Mouse (Mus musculus): ENCODE measurements around the gene Scamp3. TPM values are rescaled to one million over a fixed set of nuclear protein-coding genes. Genes with fewer than 3 reads are reported as not detected.
"Not testable (repeated sequence)": the region's sequence is repeated elsewhere in the genome, so short reads cannot be mapped to it uniquely, and the experiment has no call there.

Gene Scamp3
- total RNA-seq (2021) = 10 to 100 TPM; 85.3 to 89.7 TPM

- intact Hi-C loops (cut with DNase I) = loop anchor here (10.0 kb wide), 1 partner anchor 243 kb away; no protein-coding TSS in a partner anchor
- DNase-seq = peak; percentile 86
These were observed at the start of gene Scamp3 for GRCm38 (mm10) chr3:89177242-89178106. Gene Scamp3 (plus strand): TSS chr3:89177473.

GRCm38 (mm10) chr3:89129908-89130307 lies 47.4 kb upstream of the Scamp3 start:
- intact Hi-C loops (cut with DNase I) = no loop called here
- DNase-seq = no peak

GRCm38 (mm10) chr3:89131816-89132215 lies 45.5 kb upstream of the Scamp3 start:
- intact Hi-C loops (cut with DNase I) = no loop called here
- DNase-seq = peak; percentile 17

- intact Hi-C loops (cut with DNase I) = no loop called here
- peak; percentile 34 for DNase-seq
These were observed 44.8 kb upstream of the Scamp3 start for GRCm38 (mm10) chr3:89132285-89133062.

GRCm38 (mm10) chr3:89133063-89133450 lies 44.2 kb upstream of the Scamp3 start:
- intact Hi-C loops (cut with DNase I) = no loop called here
- no peak for DNase-seq

GRCm38 (mm10) chr3:89133752-89134151 lies 43.5 kb upstream of the Scamp3 start:
- intact Hi-C loops (cut with DNase I) = no loop called here
- DNase-seq = no peak

GRCm38 (mm10) chr3:89135958-89136357 lies 41.3 kb upstream of the Scamp3 start, which contains the start of gene Pklr:
Gene Pklr (plus strand): TSS chr3:89136142.
- intact Hi-C loops (cut with DNase I) = no loop called here

GRCm38 (mm10) chr3:89136365-89136764 lies 40.9 kb upstream of the Scamp3 start:
- intact Hi-C loops (cut with DNase I) = no loop called here
- no peak for DNase-seq

More at GRCm38 (mm10) chr3:89135958-89136357, 41.3 kb upstream of the Scamp3 start, which contains the start of gene Pklr:
- DNase-seq = no peak

- DNase-seq = no peak
- intact Hi-C loops (cut with DNase I) = no loop called here
These were observed 32.5 kb upstream of the Scamp3 start for GRCm38 (mm10) chr3:89144821-89145220.

- intact Hi-C loops (cut with DNase I) = no loop called here
These were observed 31.7 kb upstream of the Scamp3 start for GRCm38 (mm10) chr3:89145566-89145965.

GRCm38 (mm10) chr3:89147101-89147978 lies 29.9 kb upstream of the Scamp3 start:
- intact Hi-C loops (cut with DNase I) = no loop called here
- no peak for DNase-seq

More at GRCm38 (mm10) chr3:89145566-89145965, 31.7 kb upstream of the Scamp3 start:
- no peak for DNase-seq

- no peak for DNase-seq
- intact Hi-C loops (cut with DNase I) = no loop called here
These were observed 29.3 kb upstream of the Scamp3 start for GRCm38 (mm10) chr3:89147979-89148311.

- intact Hi-C loops (cut with DNase I) = no loop called here
- no peak for DNase-seq
These were observed 28.7 kb upstream of the Scamp3 start for GRCm38 (mm10) chr3:89148567-89148966.

- intact Hi-C loops (cut with DNase I) = no loop called here
- no peak for DNase-seq
These were observed 25.0 kb upstream of the Scamp3 start for GRCm38 (mm10) chr3:89152084-89152835.

GRCm38 (mm10) chr3:89156951-89157350 lies 20.3 kb upstream of the Scamp3 start:
- intact Hi-C loops (cut with DNase I) = loop anchor here (5.0 kb wide), 1 partner anchor 65 kb away; the partner anchor contains the start of gene Rusc1
- DNase-seq = no peak

GRCm38 (mm10) chr3:89158651-89159050 lies 18.6 kb upstream of the Scamp3 start:
- no peak for DNase-seq
- intact Hi-C loops (cut with DNase I) = loop anchor here (5.0 kb wide), 1 partner anchor 66 kb away; the partner anchor contains the start of gene Rusc1

GRCm38 (mm10) chr3:89159211-89159610 lies 18.1 kb upstream of the Scamp3 start:
- DNase-seq = no peak
- intact Hi-C loops (cut with DNase I) = loop anchor here (5.0 kb wide), 1 partner anchor 67 kb away; the partner anchor contains the start of gene Rusc1

- DNase-seq = peak; percentile 86
- intact Hi-C loops (cut with DNase I) = loop anchor here (5.0 kb wide), 1 partner anchor 67 kb away; the partner anchor contains the start of gene Rusc1
These were observed 17.5 kb upstream of the Scamp3 start, which contains the start of gene Hcn3 for GRCm38 (mm10) chr3:89159616-89160344. Gene Hcn3 (minus strand): TSS chr3:89160196.

GRCm38 (mm10) chr3:89161207-89161606 lies 16.1 kb upstream of the Scamp3 start:
- intact Hi-C loops (cut with DNase I); DNase-seq: not testable (repeated sequence)

All from left cerebral cortex, postnatal 4 days (tissue).